Mouse (Mus musculus): ENCODE measurements around the gene Tead1. TPM values are rescaled to one million over a fixed set of nuclear protein-coding genes. Genes with fewer than 3 reads are reported as not detected.
A peak's percentile ranks its signal among the peaks of the same experiment; 100 is the strongest.

The Tead1 gene
- polyA plus RNA-seq, 1 experiment from 2014 or later = 13.9 TPM

GRCm38 (mm10) chr7:112822879-112823278 lies 143.8 kb downstream of the Tead1 start:
- 7% methylated on average over 5 of the region's 5 CpGs for WGBS
- H3K4me1 ChIP-seq (ENCODE audit: control insufficient read depth, insufficient read depth, low read length) = peaks cover 34% of the 10 kb centered on the region
- no peak overlapping the region for H3K4me2 ChIP-seq (ENCODE audit: low read depth, low read length)
- H3K4me3 ChIP-seq (ENCODE audit: low read depth, low read length) = no peak overlapping the region
- ATAC-seq (ENCODE audit: low read depth) = no peak
- no peaks in the 10 kb centered on the region for H3K27me3 ChIP-seq (ENCODE audit: control insufficient read depth, insufficient read depth, low read length)
- H3K9me3 ChIP-seq (ENCODE audit: control insufficient read depth, low read length) = no peaks in the 10 kb centered on the region
- peak overlapping the region; percentile 4; the same call in 1 of the 2 replicates for H3K27ac ChIP-seq (ENCODE audit: low read depth, low read length)
- no peaks in the 10 kb centered on the region for H3K36me3 ChIP-seq (ENCODE audit: control insufficient read depth, insufficient read depth, low read length)
- no peak overlapping the region for H3K9ac ChIP-seq (replicated peaks; ENCODE audit: low read depth, low read length)

DNA sequence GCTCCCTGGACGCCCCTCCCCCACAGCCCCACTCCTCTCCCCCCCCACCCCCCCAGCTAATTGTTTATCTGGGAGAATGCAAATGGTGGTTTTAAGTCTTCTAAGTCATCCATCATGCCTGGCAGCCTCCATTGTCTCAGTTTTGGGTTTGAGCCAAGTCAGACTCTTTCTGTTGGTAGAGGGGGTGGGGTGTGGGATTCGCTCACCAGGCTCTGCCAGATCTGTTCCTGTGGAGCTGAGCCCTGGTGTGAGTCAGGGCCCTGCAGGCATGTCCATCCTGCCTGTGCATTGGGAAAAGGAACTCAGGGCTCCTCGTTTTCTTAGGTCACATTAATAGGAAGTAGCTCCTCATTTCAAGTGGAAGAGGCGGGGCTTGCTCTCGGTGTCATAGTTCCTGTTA lies 144.5 kb downstream of the Tead1 start:
- no peaks in the 10 kb centered on the region for H3K36me3 ChIP-seq (ENCODE audit: control insufficient read depth, insufficient read depth, low read length)
- H3K4me3 ChIP-seq (ENCODE audit: low read depth, low read length) = no peak overlapping the region; the same call in 1 of the 2 replicates
- no peaks in the 10 kb centered on the region for H3K9me3 ChIP-seq (ENCODE audit: control insufficient read depth, low read length)
- H3K27ac ChIP-seq (ENCODE audit: low read depth, low read length) = peak overlapping the region; percentile 4; the same call in 1 of the 2 replicates
- H3K9ac ChIP-seq (replicated peaks; ENCODE audit: low read depth, low read length) = no peak overlapping the region
- peak; percentile 72 for ATAC-seq (ENCODE audit: low read depth)
- no peaks in the 10 kb centered on the region for H3K27me3 ChIP-seq (ENCODE audit: control insufficient read depth, insufficient read depth, low read length)
- H3K4me1 ChIP-seq (ENCODE audit: control insufficient read depth, insufficient read depth, low read length) = peaks cover 34% of the 10 kb centered on the region
- peak overlapping the region; percentile 12; the same call in 1 of the 2 replicates for H3K4me2 ChIP-seq (ENCODE audit: low read depth, low read length)
- WGBS = 1% methylated on average over 5 of the region's 5 CpGs

DNA sequence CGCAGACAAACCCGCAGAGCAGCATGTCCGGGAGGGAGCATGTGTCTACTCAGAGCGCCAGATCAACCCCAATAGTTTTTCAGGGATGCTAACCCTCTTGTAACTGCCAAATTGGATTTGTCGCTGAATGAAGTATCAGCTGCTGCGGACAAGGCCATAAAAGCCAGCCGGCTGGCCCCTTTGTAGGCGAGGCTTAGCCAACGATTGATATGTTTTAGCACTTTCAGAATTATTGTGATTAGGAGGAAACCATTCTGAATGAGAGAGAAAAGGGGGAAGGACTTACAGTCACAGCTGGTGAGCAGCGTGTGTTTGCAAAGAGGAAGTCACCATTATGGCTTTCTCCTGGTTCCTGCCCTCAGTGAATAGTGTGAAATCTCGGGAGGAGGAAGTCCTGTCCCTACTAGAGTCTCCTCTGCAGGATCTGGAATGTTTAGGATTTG lies 146.2 kb downstream of the Tead1 start:
- no peak overlapping the region for H3K9ac ChIP-seq (replicated peaks; ENCODE audit: low read depth, low read length)
- H3K4me2 ChIP-seq (ENCODE audit: low read depth, low read length) = peak overlapping the region; percentile 34; the same call in 1 of the 2 replicates
- H3K4me1 ChIP-seq (ENCODE audit: control insufficient read depth, insufficient read depth, low read length) = peaks cover 34% of the 10 kb centered on the region
- no peak for ATAC-seq (ENCODE audit: low read depth)
- H3K36me3 ChIP-seq (ENCODE audit: control insufficient read depth, insufficient read depth, low read length) = no peaks in the 10 kb centered on the region
- no peak overlapping the region for H3K4me3 ChIP-seq (ENCODE audit: low read depth, low read length)
- no peaks in the 10 kb centered on the region for H3K27me3 ChIP-seq (ENCODE audit: control insufficient read depth, insufficient read depth, low read length)
- WGBS = 3% methylated on average over 11 of the region's 11 CpGs
- H3K27ac ChIP-seq (ENCODE audit: low read depth, low read length) = peak overlapping the region; percentile 79
- H3K9me3 ChIP-seq (ENCODE audit: control insufficient read depth, low read length) = no peaks in the 10 kb centered on the region

DNA sequence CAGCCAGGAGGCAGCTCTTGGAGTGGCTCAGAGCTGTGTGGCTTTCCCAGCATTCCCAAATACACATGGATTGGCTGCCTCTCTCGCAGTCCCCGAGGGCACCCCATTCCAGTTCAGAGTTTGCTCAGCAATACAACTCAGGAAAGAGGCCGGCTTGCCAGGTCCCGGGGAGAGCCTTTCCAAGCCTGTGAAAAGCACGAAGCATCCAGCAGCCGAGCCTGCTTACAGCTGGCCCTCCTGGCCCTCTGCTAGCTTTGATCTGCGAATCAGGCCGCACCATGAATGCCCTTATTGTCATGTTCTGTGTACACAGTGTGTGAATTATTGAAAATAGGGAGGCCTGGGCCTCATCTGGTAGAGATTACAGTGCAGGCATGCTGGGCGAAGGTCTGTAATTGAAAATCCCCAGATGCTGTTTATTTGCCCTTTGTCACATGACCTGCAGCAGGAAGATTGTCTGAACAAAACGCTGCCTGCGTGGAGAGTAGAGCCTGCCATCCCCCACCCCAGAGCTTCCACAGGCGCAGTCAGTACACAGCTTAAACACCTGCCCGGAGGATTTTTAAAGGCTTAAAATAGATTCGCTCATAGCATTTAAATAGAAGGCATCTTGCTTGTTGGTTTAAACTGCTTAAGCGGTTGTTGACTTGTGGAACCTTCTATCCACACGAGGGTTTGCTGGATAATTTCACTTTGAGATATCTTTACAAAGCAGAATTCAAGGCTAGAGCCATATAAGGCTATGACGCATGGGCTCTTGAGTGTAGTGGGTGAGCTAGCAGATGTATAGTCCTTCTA lies 147.2 kb downstream of the Tead1 start:
- 0 out of 2 replicates have a peak overlapping the region, but pooled peaks have one; percentile 29 for H3K9ac ChIP-seq (replicated peaks; ENCODE audit: low read depth, low read length)
- peak overlapping the region; percentile 79 for H3K27ac ChIP-seq (ENCODE audit: low read depth, low read length)
- peak; percentile 86 for ATAC-seq (ENCODE audit: low read depth)
- H3K36me3 ChIP-seq (ENCODE audit: control insufficient read depth, insufficient read depth, low read length) = no peaks in the 10 kb centered on the region
- H3K9me3 ChIP-seq (ENCODE audit: control insufficient read depth, low read length) = no peaks in the 10 kb centered on the region
- no peak overlapping the region for H3K4me3 ChIP-seq (ENCODE audit: low read depth, low read length)
- peaks cover 34% of the 10 kb centered on the region for H3K4me1 ChIP-seq (ENCODE audit: control insufficient read depth, insufficient read depth, low read length)
- no peaks in the 10 kb centered on the region for H3K27me3 ChIP-seq (ENCODE audit: control insufficient read depth, insufficient read depth, low read length)
- H3K4me2 ChIP-seq (ENCODE audit: low read depth, low read length) = peak overlapping the region; percentile 34
- 9% methylated on average over 17 of the region's 17 CpGs for WGBS

DNA sequence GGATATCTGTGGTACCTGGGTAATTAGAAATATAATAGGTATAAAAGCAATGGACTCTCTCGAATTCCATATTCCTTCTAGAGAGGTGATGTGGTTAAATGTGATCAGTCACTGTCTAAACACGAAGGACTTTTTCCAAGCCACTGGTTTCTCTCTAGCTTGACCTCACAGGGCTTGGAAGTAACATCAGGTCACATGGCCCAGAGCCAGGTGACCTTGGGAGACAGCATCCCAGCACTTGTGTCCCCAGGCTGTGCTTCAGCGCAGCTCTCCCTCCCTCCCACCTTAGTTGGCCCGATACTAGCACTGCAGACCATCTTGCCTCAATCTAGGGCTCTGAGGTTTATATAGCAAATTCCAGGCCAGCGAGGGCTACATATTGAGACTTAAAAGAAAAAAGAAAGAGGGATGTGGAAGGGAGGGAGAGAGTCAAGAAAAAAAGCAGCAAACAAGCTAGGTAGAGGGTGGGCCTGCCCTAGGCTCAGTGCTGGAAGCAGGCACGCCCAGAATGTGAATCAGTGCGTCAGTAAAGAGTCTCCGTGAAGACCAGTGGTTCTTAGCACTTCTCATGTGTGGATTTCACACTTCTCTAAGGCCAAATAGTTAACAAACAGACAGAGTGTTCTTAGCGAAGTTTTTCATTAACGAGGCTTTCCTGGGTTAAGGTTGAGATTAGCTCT lies 149.0 kb downstream of the Tead1 start:
- peaks cover 34% of the 10 kb centered on the region for H3K4me1 ChIP-seq (ENCODE audit: control insufficient read depth, insufficient read depth, low read length)
- no peak overlapping the region for H3K9ac ChIP-seq (replicated peaks; ENCODE audit: low read depth, low read length)
- no peak overlapping the region for H3K27ac ChIP-seq (ENCODE audit: low read depth, low read length)
- WGBS = 67% methylated on average over 10 of the region's 10 CpGs
- no peak overlapping the region for H3K4me3 ChIP-seq (ENCODE audit: low read depth, low read length)
- H3K36me3 ChIP-seq (ENCODE audit: control insufficient read depth, insufficient read depth, low read length) = no peaks in the 10 kb centered on the region
- H3K9me3 ChIP-seq (ENCODE audit: control insufficient read depth, low read length) = no peaks in the 10 kb centered on the region
- ATAC-seq (ENCODE audit: low read depth) = no peak
- H3K27me3 ChIP-seq (ENCODE audit: control insufficient read depth, insufficient read depth, low read length) = no peaks in the 10 kb centered on the region
- no peak overlapping the region for H3K4me2 ChIP-seq (ENCODE audit: low read depth, low read length)

DNA sequence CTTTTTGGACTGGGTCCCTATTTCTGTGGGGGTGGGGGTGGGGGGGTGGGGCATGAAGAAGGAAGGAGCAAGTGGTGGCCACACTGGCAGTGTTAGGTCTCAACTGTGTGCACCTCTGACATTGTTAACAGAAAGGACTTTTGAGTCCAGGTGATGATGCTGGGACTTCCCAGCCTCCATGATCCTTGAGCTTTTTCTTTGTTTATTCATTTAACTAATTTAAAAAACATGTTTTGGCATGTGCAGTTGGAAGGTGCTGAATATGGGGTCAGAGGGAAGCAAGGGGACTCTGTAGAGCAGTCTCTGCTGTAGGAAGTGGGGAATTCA lies 149.5 kb downstream of the Tead1 start:
- H3K36me3 ChIP-seq (ENCODE audit: control insufficient read depth, insufficient read depth, low read length) = no peaks in the 10 kb centered on the region
- H3K4me3 ChIP-seq (ENCODE audit: low read depth, low read length) = no peak overlapping the region
- H3K9me3 ChIP-seq (ENCODE audit: control insufficient read depth, low read length) = no peaks in the 10 kb centered on the region
- H3K4me2 ChIP-seq (ENCODE audit: low read depth, low read length) = no peak overlapping the region
- H3K4me1 ChIP-seq (ENCODE audit: control insufficient read depth, insufficient read depth, low read length) = peaks cover 30% of the 10 kb centered on the region
- no peaks in the 10 kb centered on the region for H3K27me3 ChIP-seq (ENCODE audit: control insufficient read depth, insufficient read depth, low read length)
- H3K9ac ChIP-seq (replicated peaks; ENCODE audit: low read depth, low read length) = no peak overlapping the region
- no peak overlapping the region for H3K27ac ChIP-seq (ENCODE audit: low read depth, low read length)
- ATAC-seq (ENCODE audit: low read depth) = no peak

- no peak for ATAC-seq (ENCODE audit: low read depth)
- peaks cover 13% of the 10 kb centered on the region for H3K4me1 ChIP-seq (ENCODE audit: control insufficient read depth, insufficient read depth, low read length)
Measured at GRCm38 (mm10) chr7:112830946-112831345, 151.8 kb downstream of the Tead1 start.

DNA sequence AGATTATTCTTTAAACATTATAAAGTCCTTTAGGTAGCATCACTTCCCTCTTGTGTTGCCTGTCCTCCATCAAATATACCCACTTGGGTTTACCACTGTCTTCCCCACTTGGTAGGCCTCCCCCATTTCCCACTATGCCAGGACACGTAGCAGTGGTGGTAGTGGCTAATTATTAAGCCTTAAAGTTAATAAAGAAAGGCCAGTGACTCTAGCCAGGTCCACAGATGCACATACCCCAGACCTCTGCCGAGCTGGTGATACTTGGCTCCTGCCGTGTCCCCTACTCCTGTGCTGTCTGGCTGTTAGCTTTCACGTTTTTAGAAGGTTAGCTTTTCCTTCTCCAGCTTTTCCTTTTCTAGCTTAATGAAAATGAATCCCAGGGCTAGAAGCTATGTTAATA lies 152.3 kb downstream of the Tead1 start:
- 71% methylated on average over 4 of the region's 4 CpGs for WGBS
- ATAC-seq (ENCODE audit: low read depth) = no peak
- Histone ChIP-seq H3K9me3 (ENCODE audit: control insufficient read depth, low read length) (no peaks in the 10 kb centered on the region), H3K4me2 (ENCODE audit: low read depth, low read length) (no peak overlapping the region), H3K9ac (replicated peaks; ENCODE audit: low read depth, low read length) (no peak overlapping the region), H3K36me3 (ENCODE audit: control insufficient read depth, insufficient read depth, low read length) (no peaks in the 10 kb centered on the region), H3K27me3 (ENCODE audit: control insufficient read depth, insufficient read depth, low read length) (no peaks in the 10 kb centered on the region), H3K4me1 (ENCODE audit: control insufficient read depth, insufficient read depth, low read length) (peaks cover 9% of the 10 kb centered on the region), H3K4me3 (ENCODE audit: low read depth, low read length) (no peak overlapping the region), H3K27ac (ENCODE audit: low read depth, low read length) (no peak overlapping the region)

More at GRCm38 (mm10) chr7:112830946-112831345, 151.8 kb downstream of the Tead1 start:
- Histone ChIP-seq H3K27me3 (ENCODE audit: control insufficient read depth, insufficient read depth, low read length) (no peaks in the 10 kb centered on the region), H3K9ac (replicated peaks; ENCODE audit: low read depth, low read length) (no peak overlapping the region), H3K9me3 (ENCODE audit: control insufficient read depth, low read length) (no peaks in the 10 kb centered on the region), H3K36me3 (ENCODE audit: control insufficient read depth, insufficient read depth, low read length) (no peaks in the 10 kb centered on the region), H3K27ac (ENCODE audit: low read depth, low read length) (no peak overlapping the region), H3K4me3 (ENCODE audit: low read depth, low read length) (no peak overlapping the region), H3K4me2 (ENCODE audit: low read depth, low read length) (no peak overlapping the region)
- WGBS = 68% methylated on average over 4 of the region's 4 CpGs

DNA sequence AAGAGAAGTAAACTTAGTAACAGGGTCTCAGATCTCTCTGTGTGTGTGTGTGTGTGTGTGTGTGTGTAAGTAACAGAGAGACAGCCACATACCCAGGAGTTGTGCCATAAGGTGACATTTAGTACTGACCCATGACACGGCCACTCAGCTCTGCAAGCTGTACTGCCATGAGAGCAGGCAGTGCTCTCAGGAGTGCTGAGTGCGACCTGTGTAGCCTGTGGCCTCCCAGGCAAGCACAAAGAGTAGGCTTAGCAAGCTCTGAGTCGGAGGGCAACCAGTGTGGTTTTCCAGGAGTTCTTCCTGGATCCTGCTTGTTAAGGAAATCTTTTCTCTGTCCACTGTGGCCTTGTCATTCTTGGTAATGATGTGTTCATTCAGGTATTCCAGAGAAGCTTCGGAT lies 154.0 kb downstream of the Tead1 start:
- H3K36me3 ChIP-seq (ENCODE audit: control insufficient read depth, insufficient read depth, low read length) = no peaks in the 10 kb centered on the region
- no peaks in the 10 kb centered on the region for H3K9me3 ChIP-seq (ENCODE audit: control insufficient read depth, low read length)
- 81% methylated on average over 4 of the region's 4 CpGs for WGBS
- no peak overlapping the region for H3K27ac ChIP-seq (ENCODE audit: low read depth, low read length)
- no peak overlapping the region for H3K4me2 ChIP-seq (ENCODE audit: low read depth, low read length)
- ATAC-seq (ENCODE audit: low read depth) = no peak
- H3K4me1 ChIP-seq (ENCODE audit: control insufficient read depth, insufficient read depth, low read length) = 0 out of 2 replicates have a peak, but pooled peaks cover 2% of the 10 kb centered on the region
- no peak overlapping the region for H3K9ac ChIP-seq (replicated peaks; ENCODE audit: low read depth, low read length)
- no peaks in the 10 kb centered on the region for H3K27me3 ChIP-seq (ENCODE audit: control insufficient read depth, insufficient read depth, low read length)
- no peak overlapping the region for H3K4me3 ChIP-seq (ENCODE audit: low read depth, low read length)

Data from neural tube, embryonic 14.5 days (tissue).